Mouse (Mus musculus) C2C12 (cell line): ENCODE measurements around the gene Ascl1. TPM values are rescaled to one million over a fixed set of nuclear protein-coding genes. Genes with fewer than 3 reads are reported as not detected.

Source experiments
- H3K27me3 ChIP-seq: one replicate; pipeline ENCODE4 v1.6.1; 2011; ENCODE audit not compliant: control insufficient read depth, insufficient read depth, insufficient read length
- H3K36me3 ChIP-seq: one replicate; pipeline ENCODE4 v1.6.1; 2011; ENCODE audit not compliant: control insufficient read depth, insufficient read depth
- H3K4me3 ChIP-seq: one replicate; pipeline ENCODE4 v1.5.1; 2011; ENCODE audit warnings: mild to moderate bottlenecking, control low read depth; ENCODE audit not compliant: poor library complexity, insufficient read depth, severe bottlenecking
- H3K79me2 ChIP-seq: one replicate; pipeline ENCODE4 v1.6.1; 2011; ENCODE audit not compliant: control insufficient read depth, insufficient read depth
- H3K79me3 ChIP-seq: one replicate; pipeline ENCODE4 v1.6.1; 2011; ENCODE audit warnings: low read depth, control low read depth
- H3ac ChIP-seq: one replicate; pipeline ENCODE3; 2011; ENCODE audit warnings: low read depth; ENCODE audit not compliant: control insufficient read depth, insufficient read length
- CEBPB ChIP-seq: IDR thresholded peaks from one replicate; pipeline ENCODE4 v1.6.1; 2011; ENCODE audit warnings: low read depth, mild to moderate bottlenecking, control low read depth, moderate library complexity
- CTCF ChIP-seq: IDR thresholded peaks from one replicate; pipeline ENCODE4 v1.5.1; 2011; ENCODE audit not compliant: control insufficient read depth, insufficient read depth, insufficient read length
- FOSL1 ChIP-seq: IDR thresholded peaks from one replicate; pipeline ENCODE4 v1.8.0; 2011; ENCODE audit warnings: mild to moderate bottlenecking, low read length; ENCODE audit not compliant: poor library complexity, insufficient read depth, severe bottlenecking
- MAX ChIP-seq: IDR thresholded peaks from one replicate; pipeline ENCODE4 v1.6.1; 2011; ENCODE audit warnings: mild to moderate bottlenecking, control low read depth
- MYOD1 ChIP-seq: IDR thresholded peaks from one replicate; pipeline ENCODE4 v1.6.1; 2011; ENCODE audit warnings: low read depth; ENCODE audit not compliant: control insufficient read depth, insufficient read length
- MYOG ChIP-seq: IDR thresholded peaks from one replicate; pipeline ENCODE4 v1.6.1; 2011; ENCODE audit not compliant: control insufficient read depth, insufficient read length; ENCODE audit errors: extremely low read depth
- USF1 ChIP-seq: IDR thresholded peaks from one replicate; pipeline ENCODE4 v1.6.1; 2011; ENCODE audit warnings: low read depth, mild to moderate bottlenecking, control low read depth, moderate library complexity
- long read RNA-seq, 2 experiments: library from polyadenylated mRNA; unstranded; transcript quantifications; one replicate each; pipeline ENCODE4 v2.0.0; 2019 to 2020
- polyA plus RNA-seq: library from polyadenylated mRNA; unstranded; fragments of >200 nt; fragmentation: generic; extraction: Trizol; gene quantifications from one replicate; pipeline ENCODE4 v1.2.1, GENCODE M21; 2012; ENCODE audit warnings: missing spikeins

The Ascl1 gene
- polyA plus RNA-seq, result not detected
- long read RNA-seq, experiment 1, result 0 reads
- long read RNA-seq, experiment 2, result 0 reads

GRCm38 (mm10) chr10:87493576-87493975 is at the start of gene Ascl1:
Gene Ascl1, minus strand, starts transcription at chr10:87493660.
- H3ac ChIP-seq, result no peak within 1 kb of the TSS
- H3K79me3 ChIP-seq, result no peaks in the 10 kb centered on the region
- TF ChIP-seq MYOD1 (no peak), CEBPB (no peak), USF1 (no peak), CTCF (no peak), MAX (no peak), MYOG (no peak), FOSL1 (no peak)
- H3K4me3 ChIP-seq, result no peak within 1 kb of the TSS
- H3K79me2 ChIP-seq, result no peaks in the 10 kb centered on the region
- H3K27me3 ChIP-seq, result peaks cover 46% of the 10 kb centered on the region
- H3K36me3 ChIP-seq, result no peaks in the 10 kb centered on the region

- H3K36me3 ChIP-seq, result no peaks in the 10 kb centered on the region
- no peak overlapping the region for H3ac ChIP-seq
- no peak overlapping the region for H3K4me3 ChIP-seq
- no peaks in the 10 kb centered on the region for H3K79me2 ChIP-seq
- no peaks in the 10 kb centered on the region for H3K79me3 ChIP-seq
- no peaks in the 10 kb centered on the region for H3K27me3 ChIP-seq
- TF ChIP-seq USF1 (no peak), MYOD1 (no peak), FOSL1 (no peak), CEBPB (no peak), CTCF (no peak), MAX (no peak), MYOG (no peak)
These were observed 40.7 kb upstream of the Ascl1 start for GRCm38 (mm10) chr10:87534172-87534571.

- Histone ChIP-seq H3K79me2 (no peaks in the 10 kb centered on the region), H3K36me3 (no peaks in the 10 kb centered on the region), H3ac (no peak within 1 kb of the TSS), H3K27me3 (no peaks in the 10 kb centered on the region), H3K4me3 (no peak within 1 kb of the TSS), H3K79me3 (no peaks in the 10 kb centered on the region)
- no peak for TF ChIP-seq MYOG
- no peak for TF ChIP-seq MAX
- no peak for TF ChIP-seq FOSL1
- TF ChIP-seq MYOD1, result no peak
- TF ChIP-seq CTCF, result no peak
- TF ChIP-seq CEBPB, result no peak
- TF ChIP-seq USF1, result no peak
These were observed 28.2 kb upstream of the Ascl1 start, which contains the start of gene Pah for GRCm38 (mm10) chr10:87521646-87522045. Gene Pah, plus strand, starts transcription at chr10:87521795.

DNA sequence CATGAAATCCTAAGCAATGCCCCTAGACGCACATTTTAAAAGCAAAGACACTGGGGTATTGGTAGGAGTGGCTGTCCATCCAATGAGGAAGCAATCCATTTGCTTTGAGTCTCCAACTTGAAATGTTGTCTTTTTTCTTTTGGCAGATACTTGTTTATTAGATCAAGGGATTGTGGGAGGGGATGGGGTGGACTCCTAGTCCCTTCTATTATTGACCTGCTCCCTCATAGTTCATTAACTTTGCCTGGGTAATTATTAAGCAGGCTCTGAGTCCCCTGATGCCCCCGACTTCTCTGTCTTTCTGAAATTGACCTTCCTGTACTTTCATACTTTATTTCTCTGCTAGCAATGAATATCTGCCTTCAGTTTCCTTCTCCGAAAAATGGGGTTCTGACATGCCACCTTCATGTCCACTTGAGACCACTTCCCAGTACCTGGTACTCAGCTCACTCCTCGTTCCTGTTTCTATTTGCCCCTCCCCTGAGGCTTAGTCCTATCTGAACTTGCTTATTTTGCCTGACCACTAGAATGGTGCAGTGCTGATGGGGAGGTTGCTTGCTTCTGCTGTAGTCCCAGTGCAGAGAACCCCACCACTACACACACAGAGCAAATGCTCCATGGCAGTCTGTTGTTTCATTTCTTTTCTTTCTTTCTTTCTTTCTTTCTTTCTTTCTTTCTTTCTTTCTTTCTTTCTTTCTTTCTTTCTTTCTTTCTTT is 27.1 kb upstream of the Ascl1 start:
- TF ChIP-seq MAX (no peak), MYOG (no peak), FOSL1 (no peak), CEBPB (no peak), MYOD1 (no peak), CTCF (no peak), USF1 (no peak)
- no peak overlapping the region for H3ac ChIP-seq
- H3K27me3 ChIP-seq, result no peaks in the 10 kb centered on the region
- no peaks in the 10 kb centered on the region for H3K79me3 ChIP-seq
- no peaks in the 10 kb centered on the region for H3K36me3 ChIP-seq
- H3K4me3 ChIP-seq, result no peak overlapping the region
- H3K79me2 ChIP-seq, result no peaks in the 10 kb centered on the region

- H3K79me2 ChIP-seq, result no peaks in the 10 kb centered on the region
- H3ac ChIP-seq, result no peak overlapping the region
- no peaks in the 10 kb centered on the region for H3K79me3 ChIP-seq
- no peak overlapping the region for H3K4me3 ChIP-seq
- no peaks in the 10 kb centered on the region for H3K27me3 ChIP-seq
- H3K36me3 ChIP-seq, result no peaks in the 10 kb centered on the region
- no peak for TF ChIP-seq MYOD1
- TF ChIP-seq CTCF, result no peak
- TF ChIP-seq MYOG, result no peak
- TF ChIP-seq MAX, result no peak
- no peak for TF ChIP-seq CEBPB
- TF ChIP-seq USF1, result no peak
- TF ChIP-seq FOSL1, result no peak
These were observed 25.1 kb upstream of the Ascl1 start for GRCm38 (mm10) chr10:87518585-87518984.

GRCm38 (mm10) chr10:87513052-87513451 is 19.6 kb upstream of the Ascl1 start:
- no peaks in the 10 kb centered on the region for H3K27me3 ChIP-seq
- H3K79me3 ChIP-seq, result no peaks in the 10 kb centered on the region
- no peak overlapping the region for H3K4me3 ChIP-seq
- TF ChIP-seq MYOG (no peak), MAX (no peak), CEBPB (no peak), USF1 (no peak), MYOD1 (no peak), CTCF (no peak)
- H3K36me3 ChIP-seq, result no peaks in the 10 kb centered on the region
- no peak overlapping the region for H3ac ChIP-seq
- no peaks in the 10 kb centered on the region for H3K79me2 ChIP-seq
